Mouse (Mus musculus) neural tube, embryonic 10.5 days (tissue): ENCODE results near the gene Angptl8.
A peak's percentile ranks its signal among the peaks of the same experiment; 100 is the strongest.
"Not testable (repeated sequence)": the region's sequence is repeated elsewhere in the genome, so short reads cannot be mapped to it uniquely, and the experiment has no call there.

ENCODE experiments used
- DNase-seq: peaks from one replicate; pipeline ENCODE4 v3.0.0-alpha.2; 2017; ENCODE audit warnings: low spot score; ENCODE audit errors: extremely low spot score

Gene Angptl8

GRCm38 (mm10) chr9:21847926-21848325 is 12.6 kb downstream of the Angptl8 start:
- DNase-seq = no peak

GRCm38 (mm10) chr9:21849691-21850677 is 14.7 kb downstream of the Angptl8 start:
- peak; percentile 25 for DNase-seq

- DNase-seq = no peak
These were observed 15.8 kb downstream of the Angptl8 start for GRCm38 (mm10) chr9:21851084-21851483.

GRCm38 (mm10) chr9:21852128-21853091 is 17.1 kb downstream of the Angptl8 start, which contains the start of gene Dock6:
Gene Dock6, minus strand, starts transcription at chr9:21852635.
- DNase-seq = peak; percentile 92

- no peak for DNase-seq
These were observed 18.7 kb downstream of the Angptl8 start for GRCm38 (mm10) chr9:21853961-21854360.

GRCm38 (mm10) chr9:21854894-21855293 is 19.6 kb downstream of the Angptl8 start:
- no peak for DNase-seq

- DNase-seq = no peak
These were observed 22.2 kb downstream of the Angptl8 start for GRCm38 (mm10) chr9:21857501-21857900.

- DNase-seq = no peak
These were observed 22.8 kb downstream of the Angptl8 start for GRCm38 (mm10) chr9:21858084-21858483.

GRCm38 (mm10) chr9:21859606-21860005 is 24.3 kb downstream of the Angptl8 start:
- no peak for DNase-seq

GRCm38 (mm10) chr9:21860349-21860748 is 25.0 kb downstream of the Angptl8 start:
- not testable (repeated sequence) for DNase-seq

GRCm38 (mm10) chr9:21862181-21862580 is 26.9 kb downstream of the Angptl8 start:
- no peak for DNase-seq

GRCm38 (mm10) chr9:21865673-21866398 is 30.5 kb downstream of the Angptl8 start:
- no peak for DNase-seq

- DNase-seq = no peak
These were observed 31.3 kb downstream of the Angptl8 start for GRCm38 (mm10) chr9:21866641-21867040.

GRCm38 (mm10) chr9:21867726-21868125 is 32.4 kb downstream of the Angptl8 start:
- no peak for DNase-seq

- not testable (repeated sequence) for DNase-seq
These were observed 34.0 kb downstream of the Angptl8 start for GRCm38 (mm10) chr9:21869290-21869689.

- peak; percentile 57 for DNase-seq
These were observed 35.7 kb downstream of the Angptl8 start for GRCm38 (mm10) chr9:21870879-21871524.

GRCm38 (mm10) chr9:21872204-21872603 is 36.9 kb downstream of the Angptl8 start:
- DNase-seq = no peak

- DNase-seq = no peak
These were observed 41.3 kb downstream of the Angptl8 start for GRCm38 (mm10) chr9:21876601-21877000.
